Comparison of ENCODE assay signal across 8 mouse cellular contexts in genomic region chr5:23674829-23675498, GRCm38 (mm10). TPM values are rescaled to one million over a fixed set of nuclear protein-coding genes. Genes with fewer than 3 reads are reported as not detected.
DNase-seq lines count a peak whose midpoint lies in the region; ATAC-seq and TF ChIP-seq lines count a peak whose summit lies in the region.

No protein-coding gene starts in this region.

- ATAC-seq in hindbrain, postnatal 0 days = peak; percentile 65
- ATAC-seq in megakaryocyte-erythroid progenitor cell, adult 5-6 weeks (replicated peaks; ENCODE audit: low FRiP score, low TSS enrichment, poor library complexity, severe bottlenecking) = peak; percentile 77

- H3K4me3 ChIP-seq in gastrocnemius, adult 2 months = peak overlapping the region; percentile 83
- peak overlapping the region; percentile 91 for H3K4me3 ChIP-seq in hindbrain, postnatal 0 days (ENCODE audit: low read length)

- no peaks in the 10 kb centered on the region for H3K27me3 ChIP-seq in hindbrain, postnatal 0 days (ENCODE audit: insufficient read depth, low read length)

- peak overlapping the region; percentile 90 for H3K4me2 ChIP-seq in hindbrain, postnatal 0 days (ENCODE audit: low read depth, low read length)

- H3K36me3 ChIP-seq in hindbrain, postnatal 0 days (ENCODE audit: insufficient read depth, low read length) = no peaks in the 10 kb centered on the region

- 0 out of 2 replicates have a peak, but pooled peaks cover 2% of the 10 kb centered on the region for H3K4me1 ChIP-seq in hindbrain, postnatal 0 days (ENCODE audit: insufficient read depth, low read length)

- WGBS in hindbrain, postnatal 0 days = under 1% methylated on average over 57 of the region's 61 CpGs

- peak; percentile 47 for TF ChIP-seq CTCF in gastrocnemius, adult 2 months (IDR thresholded peaks at IDR 0.05)
- peak; percentile 48 for TF ChIP-seq CTCF in hindbrain, postnatal 0 days (IDR thresholded peaks at IDR 0.05; ENCODE audit: low read depth)

- peak overlapping the region; percentile 83 for H3K9ac ChIP-seq in hindbrain, postnatal 0 days (replicated peaks; ENCODE audit: low read length)

- intact Hi-C loops in gastrocnemius, adult 2 months (cut with DNase I) = loop anchor here (10.0 kb wide), 1 partner anchor 80 kb away; no protein-coding TSS in a partner anchor
- intact Hi-C loops in left cerebral cortex, postnatal 14 days (cut with DNase I) = no loop called here

- DNase-seq in T-cell, adult 2 months (ENCODE audit: low spot score) = peak; percentile 44
- DNase-seq in cerebellum, postnatal 36 days = peak; percentile 58 to 60
- peak; percentile 87 for DNase-seq in gastrocnemius, adult 2 months
- DNase-seq in hindbrain, postnatal 0 days (ENCODE audit: low spot score) = peak; percentile 80
- DNase-seq in left cerebral cortex, postnatal 14 days (ENCODE audit: low spot score in 2 of 2) = peak; percentile 61 to 71
- DNase-seq in right cerebral cortex, postnatal 25 days = peak; percentile 79
- DNase-seq in urinary bladder, postnatal 4 days (ENCODE audit: low spot score in 2 of 2) = peak; percentile 34 to 63

- peak overlapping the region; percentile 75 for H3K27ac ChIP-seq in gastrocnemius, adult 2 months
- peak overlapping the region; percentile 93 for H3K27ac ChIP-seq in hindbrain, postnatal 0 days

- no peaks in the 10 kb centered on the region for H3K9me3 ChIP-seq in hindbrain, postnatal 0 days (ENCODE audit: low read length)

RNA-seq across cellular contexts. Expression of gene Srpk2, which starts 9.5 kb away (rescaled TPM):
- total RNA-seq in gastrocnemius, adult 2 months (2021) = 10 to 100 TPM; 26.8 to 27.1 TPM
- 55.0 and 62.2 TPM in 2 replicates for total RNA-seq in hindbrain, postnatal 0 days (2014; rRNA removed)
- polyA plus RNA-seq in hindbrain, postnatal 0 days (2015; fragmentation: Nextera tagmentation; extraction: Ambion mirVana) = 150 TPM in 2 replicates
- 100 to 1,000 TPM; 182 to 186 TPM for total RNA-seq in left cerebral cortex, postnatal 14 days (2021)
- 14.0 and 18.2 TPM in 2 replicates for total RNA-seq in megakaryocyte-erythroid progenitor cell, adult 5-6 weeks (2014; fragmentation: Nextera tagmentation)
- total RNA-seq in megakaryocyte-erythroid progenitor cell, adult 5-6 weeks (2017) = 15.2 and 20.5 TPM in 2 replicates

Comparison
In these comparisons a context has a peak if more than half of its experiments do, and no peak if none do; other contexts are left out.
1. Peak in every context shown above with its lines: DNase-seq, ATAC-seq, H3K4me3 ChIP-seq and H3K27ac ChIP-seq.